Mouse (Mus musculus): ENCODE measurements around the gene Gas7. TPM values are rescaled to one million over a fixed set of nuclear protein-coding genes. Genes with fewer than 3 reads are reported as not detected.

Gene Gas7
- polyA plus RNA-seq, 2 experiments, result 9.8 to 18.2 TPM

GRCm38 (mm10) chr11:67468846-67469245 lies 13.6 kb downstream of the Gas7 start:
- DNase-seq (ENCODE audit: low spot score) (no peak), ATAC-seq (ENCODE audit: low FRiP score, low read depth) (no peak)
- Histone ChIP-seq H3K27ac (replicated peaks; ENCODE audit: low read depth, low read length) (no peak overlapping the region), H3K4me1 (ENCODE audit: control insufficient read depth, insufficient read depth, low read length) (peaks cover 8% of the 10 kb centered on the region), H3K4me3 (replicated peaks; ENCODE audit: low read length) (no peak overlapping the region), H3K36me3 (ENCODE audit: control insufficient read depth, insufficient read depth, low read length) (no peaks in the 10 kb centered on the region), H3K9me3 (ENCODE audit: control insufficient read depth, low read length) (no peaks in the 10 kb centered on the region), H3K4me2 (replicated peaks; ENCODE audit: low read depth, low read length, severe bottlenecking) (no peak overlapping the region), H3K9ac (ENCODE audit: low read depth, low read length, severe bottlenecking) (no peak overlapping the region), H3K27me3 (ENCODE audit: control insufficient read depth, insufficient read depth, low read length) (no peaks in the 10 kb centered on the region)
- TF ChIP-seq POLR2A (IDR thresholded peaks at IDR 0.05; ENCODE audit: borderline replicate concordance, extremely low read depth, insufficient read depth, insufficient read length), result no peak
- 76% methylated on average over 7 of the region's 7 CpGs for WGBS

DNA sequence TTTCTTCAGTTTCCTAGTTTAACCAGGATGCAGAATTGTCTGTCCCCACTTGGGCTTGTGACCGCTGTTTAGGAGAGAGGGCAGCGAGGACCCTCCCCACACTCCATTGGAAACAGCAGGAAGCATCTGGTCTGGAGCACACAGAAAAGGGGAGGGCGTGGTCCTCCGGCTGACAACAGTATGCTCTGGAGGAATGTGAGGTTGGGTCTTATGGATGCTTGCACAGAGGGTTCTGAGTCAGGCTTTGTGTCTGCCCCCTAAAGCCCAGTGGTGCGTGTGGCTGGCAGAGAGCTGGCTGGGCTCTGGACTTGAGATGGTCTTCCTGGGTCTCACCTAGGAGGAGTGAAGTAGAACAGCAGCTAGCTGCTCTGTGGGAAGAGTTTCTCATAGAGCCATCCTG lies 19.4 kb downstream of the Gas7 start:
- TF ChIP-seq POLR2A (IDR thresholded peaks at IDR 0.05; ENCODE audit: borderline replicate concordance, extremely low read depth, insufficient read depth, insufficient read length), result no peak
- no peak overlapping the region for H3K4me2 ChIP-seq (replicated peaks; ENCODE audit: low read depth, low read length, severe bottlenecking)
- DNase-seq (ENCODE audit: low spot score) (no peak), ATAC-seq (ENCODE audit: low FRiP score, low read depth) (no peak)
- no peak overlapping the region for H3K4me3 ChIP-seq (replicated peaks; ENCODE audit: low read length)
- H3K4me1 ChIP-seq (ENCODE audit: control insufficient read depth, insufficient read depth, low read length), result no peaks in the 10 kb centered on the region
- H3K36me3 ChIP-seq (ENCODE audit: control insufficient read depth, insufficient read depth, low read length), result no peaks in the 10 kb centered on the region
- no peaks in the 10 kb centered on the region for H3K27me3 ChIP-seq (ENCODE audit: control insufficient read depth, insufficient read depth, low read length)
- no peaks in the 10 kb centered on the region for H3K9me3 ChIP-seq (ENCODE audit: control insufficient read depth, low read length)
- WGBS, result 79% methylated on average over 5 of the region's 5 CpGs
- no peak overlapping the region for H3K9ac ChIP-seq (ENCODE audit: low read depth, low read length, severe bottlenecking)
- H3K27ac ChIP-seq (replicated peaks; ENCODE audit: low read depth, low read length), result no peak overlapping the region

DNA sequence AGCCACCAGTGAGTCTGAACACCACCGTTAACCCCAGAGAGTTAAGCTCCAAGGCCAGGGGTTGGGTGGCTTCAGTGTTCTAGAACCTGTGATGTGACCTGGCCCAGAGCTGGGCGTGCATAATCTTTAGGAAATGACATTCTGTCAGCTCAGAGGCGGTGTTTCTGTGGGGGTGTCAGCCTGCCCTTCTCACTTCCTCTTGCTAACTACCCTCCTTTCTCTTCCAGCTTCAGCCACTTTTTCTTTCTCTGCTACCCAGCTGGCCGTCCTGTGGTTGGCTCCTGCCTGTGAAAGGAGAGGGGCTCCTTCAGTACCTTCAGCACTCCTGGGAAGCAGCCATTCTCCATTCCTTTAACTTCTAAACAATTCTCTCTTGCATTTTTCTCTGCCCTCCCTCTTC lies 24.3 kb downstream of the Gas7 start:
- no peak for TF ChIP-seq POLR2A (IDR thresholded peaks at IDR 0.05; ENCODE audit: borderline replicate concordance, extremely low read depth, insufficient read depth, insufficient read length)
- H3K4me2 ChIP-seq (replicated peaks; ENCODE audit: low read depth, low read length, severe bottlenecking), result no peak overlapping the region
- H3K9me3 ChIP-seq (ENCODE audit: control insufficient read depth, low read length), result no peaks in the 10 kb centered on the region
- DNase-seq (ENCODE audit: low spot score), result no peak
- 48% methylated on average over 4 of the region's 4 CpGs for WGBS
- no peaks in the 10 kb centered on the region for H3K27me3 ChIP-seq (ENCODE audit: control insufficient read depth, insufficient read depth, low read length)
- H3K4me1 ChIP-seq (ENCODE audit: control insufficient read depth, insufficient read depth, low read length), result peaks cover 13% of the 10 kb centered on the region
- no peaks in the 10 kb centered on the region for H3K36me3 ChIP-seq (ENCODE audit: control insufficient read depth, insufficient read depth, low read length)
- no peak overlapping the region for H3K4me3 ChIP-seq (replicated peaks; ENCODE audit: low read length)
- no peak overlapping the region for H3K9ac ChIP-seq (ENCODE audit: low read depth, low read length, severe bottlenecking)
- no peak for ATAC-seq (ENCODE audit: low FRiP score, low read depth)
- H3K27ac ChIP-seq (replicated peaks; ENCODE audit: low read depth, low read length), result no peak overlapping the region

DNA sequence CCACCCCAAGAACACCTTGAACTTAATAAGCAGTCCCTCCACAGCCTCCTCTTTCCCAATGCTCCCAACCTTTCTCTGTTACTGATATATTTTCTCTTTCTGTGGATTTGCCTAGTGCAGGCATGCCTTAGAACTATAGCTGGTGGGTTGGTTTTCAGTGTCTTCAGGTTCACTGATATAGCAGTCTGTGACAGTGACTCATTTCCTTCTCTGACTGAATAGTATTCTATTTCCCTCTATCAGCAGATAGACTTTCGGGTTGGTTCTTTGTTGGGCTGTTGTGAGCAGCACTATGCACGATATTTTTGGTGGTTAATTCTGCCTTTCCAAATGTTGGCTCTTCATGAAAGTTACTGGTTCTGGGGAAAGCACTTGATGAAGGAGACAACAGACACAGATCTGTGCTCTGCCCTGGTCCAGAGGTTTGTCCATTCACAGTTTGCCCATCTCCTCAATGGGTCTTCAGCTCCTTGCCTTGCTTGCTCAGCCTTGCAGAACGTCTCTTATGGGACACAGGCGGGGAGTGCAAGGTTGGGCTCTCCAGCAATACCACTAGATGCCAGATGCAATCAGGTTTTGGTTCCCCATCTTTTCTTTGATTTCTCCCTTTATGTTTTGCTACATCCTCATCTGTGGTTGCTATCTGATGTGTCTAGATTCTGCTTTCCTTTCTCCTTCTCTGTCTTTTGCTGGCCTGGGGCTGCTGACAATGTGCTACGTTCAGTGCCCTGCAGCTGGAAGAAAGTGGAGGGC lies 25.1 kb downstream of the Gas7 start:
- WGBS, result 87% methylated on average over 5 of the region's 5 CpGs
- H3K4me1 ChIP-seq (ENCODE audit: control insufficient read depth, insufficient read depth, low read length), result peaks cover 13% of the 10 kb centered on the region
- TF ChIP-seq POLR2A (IDR thresholded peaks at IDR 0.05; ENCODE audit: borderline replicate concordance, extremely low read depth, insufficient read depth, insufficient read length), result no peak
- no peak overlapping the region for H3K4me2 ChIP-seq (replicated peaks; ENCODE audit: low read depth, low read length, severe bottlenecking)
- H3K27me3 ChIP-seq (ENCODE audit: control insufficient read depth, insufficient read depth, low read length), result no peaks in the 10 kb centered on the region
- H3K4me3 ChIP-seq (replicated peaks; ENCODE audit: low read length), result no peak overlapping the region
- no peaks in the 10 kb centered on the region for H3K9me3 ChIP-seq (ENCODE audit: control insufficient read depth, low read length)
- no peak for DNase-seq (ENCODE audit: low spot score)
- H3K27ac ChIP-seq (replicated peaks; ENCODE audit: low read depth, low read length), result no peak overlapping the region
- H3K9ac ChIP-seq (ENCODE audit: low read depth, low read length, severe bottlenecking), result no peak overlapping the region
- no peak for ATAC-seq (ENCODE audit: low FRiP score, low read depth)
- H3K36me3 ChIP-seq (ENCODE audit: control insufficient read depth, insufficient read depth, low read length), result no peaks in the 10 kb centered on the region

- Histone ChIP-seq H3K9me3 (ENCODE audit: control insufficient read depth, low read length) (no peaks in the 10 kb centered on the region), H3K4me3 (replicated peaks; ENCODE audit: low read length) (no peak overlapping the region), H3K4me1 (ENCODE audit: control insufficient read depth, insufficient read depth, low read length) (peaks cover 13% of the 10 kb centered on the region), H3K27ac (replicated peaks; ENCODE audit: low read depth, low read length) (peak overlapping the region; percentile 59), H3K27me3 (ENCODE audit: control insufficient read depth, insufficient read depth, low read length) (no peaks in the 10 kb centered on the region), H3K9ac (ENCODE audit: low read depth, low read length, severe bottlenecking) (no peak overlapping the region), H3K36me3 (ENCODE audit: control insufficient read depth, insufficient read depth, low read length) (no peaks in the 10 kb centered on the region), H3K4me2 (replicated peaks; ENCODE audit: low read depth, low read length, severe bottlenecking) (peak overlapping the region; percentile 30)
- TF ChIP-seq POLR2A (IDR thresholded peaks at IDR 0.05; ENCODE audit: borderline replicate concordance, extremely low read depth, insufficient read depth, insufficient read length), result no peak
- DNase-seq (ENCODE audit: low spot score) (no peak), ATAC-seq (ENCODE audit: low FRiP score, low read depth) (no peak)
- 46% methylated on average over 5 of the region's 5 CpGs for whole genome bisulfite sequencing
These were observed 26.5 kb downstream of the Gas7 start for GRCm38 (mm10) chr11:67481691-67482090.

All from limb, embryonic 14.5 days (tissue).